Mouse (Mus musculus): ENCODE measurements at regions not wholly inside any gene's neighbourhood (a gene's known extent, or its start where the extent isn't known, plus 50 kb on each side); places are given as distances from the start of the nearest gene placed in this dataset.

- Histone ChIP-seq H3K4me1 (ENCODE audit: control insufficient read depth, insufficient read depth, low read length) (no peaks in the 10 kb centered on the region), H3K4me2 (ENCODE audit: low read depth, low read length) (no peak overlapping the region), H3K27ac (ENCODE audit: low read length) (no peak overlapping the region), H3K27me3 (ENCODE audit: control insufficient read depth, insufficient read depth, low read length) (no peaks in the 10 kb centered on the region), H3K9ac (ENCODE audit: low read length) (no peak overlapping the region), H3K36me3 (ENCODE audit: control insufficient read depth, insufficient read depth, low read length) (no peaks in the 10 kb centered on the region), H3K4me3 (replicated peaks; ENCODE audit: low read length) (no peak overlapping the region), H3K9me3 (replicated peaks; ENCODE audit: control insufficient read depth, low read length) (no peaks in the 10 kb centered on the region)
- WGBS = 40% methylated on average over 6 of the region's 6 CpGs
- ATAC-seq (ENCODE audit: insufficient read depth, low FRiP score) = no peak
Measured at GRCm38 (mm10) chr11:17393832-17394231, 136.5 kb downstream of the C1d start.

- Histone ChIP-seq H3K36me3 (ENCODE audit: control insufficient read depth, insufficient read depth, low read length) (no peaks in the 10 kb centered on the region), H3K4me1 (ENCODE audit: control insufficient read depth, insufficient read depth, low read length) (no peaks in the 10 kb centered on the region), H3K9me3 (replicated peaks; ENCODE audit: control insufficient read depth, low read length) (no peaks in the 10 kb centered on the region), H3K27me3 (ENCODE audit: control insufficient read depth, insufficient read depth, low read length) (no peaks in the 10 kb centered on the region), H3K4me3 (replicated peaks; ENCODE audit: low read length) (no peak overlapping the region), H3K9ac (ENCODE audit: low read length) (no peak overlapping the region), H3K4me2 (ENCODE audit: low read depth, low read length) (no peak overlapping the region), H3K27ac (ENCODE audit: low read length) (no peak overlapping the region)
- 3% methylated on average over 1 of the region's 1 CpGs for WGBS
- no peak for ATAC-seq (ENCODE audit: insufficient read depth, low FRiP score)
Measured at GRCm38 (mm10) chr11:17414531-17414930, 157.2 kb downstream of the C1d start.

- 59% methylated on average over 1 of the region's 1 CpGs for WGBS
- no peak for ATAC-seq (ENCODE audit: insufficient read depth, low FRiP score)
- Histone ChIP-seq H3K9ac (ENCODE audit: low read length) (no peak overlapping the region), H3K27ac (ENCODE audit: low read length) (no peak overlapping the region), H3K9me3 (replicated peaks; ENCODE audit: control insufficient read depth, low read length) (no peaks in the 10 kb centered on the region), H3K36me3 (ENCODE audit: control insufficient read depth, insufficient read depth, low read length) (no peaks in the 10 kb centered on the region), H3K4me2 (ENCODE audit: low read depth, low read length) (no peak overlapping the region), H3K4me3 (replicated peaks; ENCODE audit: low read length) (no peak overlapping the region), H3K27me3 (ENCODE audit: control insufficient read depth, insufficient read depth, low read length) (no peaks in the 10 kb centered on the region), H3K4me1 (ENCODE audit: control insufficient read depth, insufficient read depth, low read length) (no peaks in the 10 kb centered on the region)
Measured at GRCm38 (mm10) chr11:17415144-17415543, 157.8 kb downstream of the C1d start.

- Histone ChIP-seq H3K9ac (ENCODE audit: low read length) (no peak overlapping the region), H3K36me3 (ENCODE audit: control insufficient read depth, insufficient read depth, low read length) (no peaks in the 10 kb centered on the region), H3K4me2 (ENCODE audit: low read depth, low read length) (no peak overlapping the region), H3K9me3 (replicated peaks; ENCODE audit: control insufficient read depth, low read length) (peaks cover 6% of the 10 kb centered on the region), H3K4me3 (replicated peaks; ENCODE audit: low read length) (no peak overlapping the region), H3K4me1 (ENCODE audit: control insufficient read depth, insufficient read depth, low read length) (no peaks in the 10 kb centered on the region), H3K27me3 (ENCODE audit: control insufficient read depth, insufficient read depth, low read length) (no peaks in the 10 kb centered on the region), H3K27ac (ENCODE audit: low read length) (no peak overlapping the region)
- ATAC-seq (ENCODE audit: insufficient read depth, low FRiP score) = no peak
- 64% methylated on average over 4 of the region's 4 CpGs for WGBS
Measured at GRCm38 (mm10) chr11:17417656-17418289, 160.4 kb downstream of the C1d start.

- Histone ChIP-seq H3K4me3 (replicated peaks; ENCODE audit: low read length) (no peak overlapping the region), H3K9me3 (replicated peaks; ENCODE audit: control insufficient read depth, low read length) (no peaks in the 10 kb centered on the region)
- ATAC-seq (ENCODE audit: insufficient read depth, low FRiP score) = no peak
Measured at GRCm38 (mm10) chr11:17442133-17442532, 184.8 kb downstream of the C1d start.

GRCm38 (mm10) chr11:17449289-17449688, 191.9 kb downstream of the C1d start:
- H3K27ac ChIP-seq (ENCODE audit: low read length) = no peak overlapping the region
- H3K36me3 ChIP-seq (ENCODE audit: control insufficient read depth, insufficient read depth, low read length) = no peaks in the 10 kb centered on the region
- no peaks in the 10 kb centered on the region for H3K9me3 ChIP-seq (replicated peaks; ENCODE audit: control insufficient read depth, low read length)
- H3K9ac ChIP-seq (ENCODE audit: low read length) = no peak overlapping the region
- no peak overlapping the region for H3K4me2 ChIP-seq (ENCODE audit: low read depth, low read length)
- 82% methylated on average over 7 of the region's 7 CpGs for WGBS
- no peak for ATAC-seq (ENCODE audit: insufficient read depth, low FRiP score)
- H3K4me1 ChIP-seq (ENCODE audit: control insufficient read depth, insufficient read depth, low read length) = no peaks in the 10 kb centered on the region
- H3K4me3 ChIP-seq (replicated peaks; ENCODE audit: low read length) = no peak overlapping the region
- H3K27me3 ChIP-seq (ENCODE audit: control insufficient read depth, insufficient read depth, low read length) = no peaks in the 10 kb centered on the region

More at GRCm38 (mm10) chr11:17442133-17442532, 184.8 kb downstream of the C1d start:
- Histone ChIP-seq H3K27ac (ENCODE audit: low read length) (no peak overlapping the region), H3K9ac (ENCODE audit: low read length) (no peak overlapping the region), H3K4me1 (ENCODE audit: control insufficient read depth, insufficient read depth, low read length) (no peaks in the 10 kb centered on the region), H3K27me3 (ENCODE audit: control insufficient read depth, insufficient read depth, low read length) (no peaks in the 10 kb centered on the region), H3K36me3 (ENCODE audit: control insufficient read depth, insufficient read depth, low read length) (no peaks in the 10 kb centered on the region), H3K4me2 (ENCODE audit: low read depth, low read length) (no peak overlapping the region)
- WGBS = 40% methylated on average over 4 of the region's 4 CpGs

GRCm38 (mm10) chr11:17450360-17451045, 193.1 kb downstream of the C1d start:
- no peaks in the 10 kb centered on the region for H3K27me3 ChIP-seq (ENCODE audit: control insufficient read depth, insufficient read depth, low read length)
- H3K4me2 ChIP-seq (ENCODE audit: low read depth, low read length) = no peak overlapping the region
- ATAC-seq (ENCODE audit: insufficient read depth, low FRiP score) = no peak
- H3K4me1 ChIP-seq (ENCODE audit: control insufficient read depth, insufficient read depth, low read length) = no peaks in the 10 kb centered on the region
- H3K36me3 ChIP-seq (ENCODE audit: control insufficient read depth, insufficient read depth, low read length) = no peaks in the 10 kb centered on the region
- no peak overlapping the region for H3K4me3 ChIP-seq (replicated peaks; ENCODE audit: low read length)
- H3K9me3 ChIP-seq (replicated peaks; ENCODE audit: control insufficient read depth, low read length) = no peaks in the 10 kb centered on the region
- WGBS = 55% methylated on average over 7 of the region's 7 CpGs
- H3K27ac ChIP-seq (ENCODE audit: low read length) = no peak overlapping the region
- no peak overlapping the region for H3K9ac ChIP-seq (ENCODE audit: low read length)

GRCm38 (mm10) chr11:17451451-17451850, 194.1 kb downstream of the C1d start:
- H3K36me3 ChIP-seq (ENCODE audit: control insufficient read depth, insufficient read depth, low read length) = no peaks in the 10 kb centered on the region
- no peaks in the 10 kb centered on the region for H3K4me1 ChIP-seq (ENCODE audit: control insufficient read depth, insufficient read depth, low read length)
- no peak overlapping the region for H3K9ac ChIP-seq (ENCODE audit: low read length)
- 85% methylated on average over 2 of the region's 2 CpGs for WGBS
- H3K27ac ChIP-seq (ENCODE audit: low read length) = no peak overlapping the region
- H3K4me2 ChIP-seq (ENCODE audit: low read depth, low read length) = no peak overlapping the region
- no peaks in the 10 kb centered on the region for H3K27me3 ChIP-seq (ENCODE audit: control insufficient read depth, insufficient read depth, low read length)
- H3K4me3 ChIP-seq (replicated peaks; ENCODE audit: low read length) = no peak overlapping the region
- no peaks in the 10 kb centered on the region for H3K9me3 ChIP-seq (replicated peaks; ENCODE audit: control insufficient read depth, low read length)
- no peak for ATAC-seq (ENCODE audit: insufficient read depth, low FRiP score)

GRCm38 (mm10) chr11:17453530-17453929, 196.2 kb downstream of the C1d start:
- no peak overlapping the region for H3K27ac ChIP-seq (ENCODE audit: low read length)

More at GRCm38 (mm10) chr11:17453530-17453929, 196.2 kb downstream of the C1d start:
- WGBS = 76% methylated on average over 9 of the region's 9 CpGs
- H3K27me3 ChIP-seq (ENCODE audit: control insufficient read depth, insufficient read depth, low read length) = no peaks in the 10 kb centered on the region
- ATAC-seq (ENCODE audit: insufficient read depth, low FRiP score) = no peak
- no peaks in the 10 kb centered on the region for H3K4me1 ChIP-seq (ENCODE audit: control insufficient read depth, insufficient read depth, low read length)
- no peak overlapping the region for H3K4me2 ChIP-seq (ENCODE audit: low read depth, low read length)
- H3K9me3 ChIP-seq (replicated peaks; ENCODE audit: control insufficient read depth, low read length) = no peaks in the 10 kb centered on the region
- no peak overlapping the region for H3K4me3 ChIP-seq (replicated peaks; ENCODE audit: low read length)
- no peak overlapping the region for H3K9ac ChIP-seq (ENCODE audit: low read length)
- H3K36me3 ChIP-seq (ENCODE audit: control insufficient read depth, insufficient read depth, low read length) = no peaks in the 10 kb centered on the region
